Mouse (Mus musculus) adrenal gland, postnatal 36 days (tissue): ENCODE measurements at regions not wholly inside any gene's neighbourhood (a gene's known extent, or its start where the extent isn't known, plus 50 kb on each side); places are given as distances from the start of the nearest gene placed in this dataset.

ENCODE experiments used
- DNase-seq, 2 experiments: peaks; one replicate each; pipeline ENCODE4 v3.0.0; 2021; ENCODE audit warnings: mixed read lengths in 1 of 2

- DNase-seq: no peak
Observed at GRCm38 (mm10) chr12:33715997-33716396, 212.2 kb upstream of the Ferd3l start.

- no peak for DNase-seq
Observed at GRCm38 (mm10) chr12:33717053-33717452, 211.2 kb upstream of the Ferd3l start.

DNA sequence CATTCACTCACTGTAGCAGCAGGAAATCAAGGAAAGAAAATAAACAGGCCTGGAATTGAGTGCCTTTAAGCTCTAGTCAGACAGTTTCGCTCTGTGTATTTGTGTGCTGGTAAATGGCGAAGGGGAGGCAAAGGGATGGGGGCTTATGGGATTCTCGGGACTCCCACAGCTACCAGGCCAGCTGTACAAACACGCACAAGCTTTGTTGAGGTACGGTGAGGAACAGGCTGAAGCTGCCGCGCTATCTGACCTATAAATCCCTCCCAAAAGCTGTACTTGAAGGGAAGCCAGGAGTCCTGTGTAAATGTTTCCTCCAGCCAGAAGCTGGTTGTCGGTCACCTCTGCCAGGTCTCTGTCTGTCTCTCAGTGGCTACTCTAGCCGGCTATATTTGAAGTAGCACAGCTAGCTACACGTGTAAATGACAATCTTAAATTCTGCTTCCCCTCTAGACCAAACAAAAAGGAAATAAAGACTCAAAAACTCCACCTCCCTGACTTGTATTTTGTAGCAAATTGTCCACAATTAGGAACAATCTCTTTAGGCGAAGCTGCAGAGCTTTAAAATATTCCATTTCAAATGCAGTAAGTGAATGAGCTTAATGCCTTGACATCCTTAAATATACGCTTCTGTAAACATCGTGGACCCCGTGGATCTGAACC is 210.5 kb upstream of the Ferd3l start:
- DNase-seq: no peak

- no peak for DNase-seq
Observed at GRCm38 (mm10) chr12:33719063-33719462, 209.2 kb upstream of the Ferd3l start.

GRCm38 (mm10) chr12:33731937-33732336 is 196.3 kb upstream of the Ferd3l start:
- no peak for DNase-seq

DNA sequence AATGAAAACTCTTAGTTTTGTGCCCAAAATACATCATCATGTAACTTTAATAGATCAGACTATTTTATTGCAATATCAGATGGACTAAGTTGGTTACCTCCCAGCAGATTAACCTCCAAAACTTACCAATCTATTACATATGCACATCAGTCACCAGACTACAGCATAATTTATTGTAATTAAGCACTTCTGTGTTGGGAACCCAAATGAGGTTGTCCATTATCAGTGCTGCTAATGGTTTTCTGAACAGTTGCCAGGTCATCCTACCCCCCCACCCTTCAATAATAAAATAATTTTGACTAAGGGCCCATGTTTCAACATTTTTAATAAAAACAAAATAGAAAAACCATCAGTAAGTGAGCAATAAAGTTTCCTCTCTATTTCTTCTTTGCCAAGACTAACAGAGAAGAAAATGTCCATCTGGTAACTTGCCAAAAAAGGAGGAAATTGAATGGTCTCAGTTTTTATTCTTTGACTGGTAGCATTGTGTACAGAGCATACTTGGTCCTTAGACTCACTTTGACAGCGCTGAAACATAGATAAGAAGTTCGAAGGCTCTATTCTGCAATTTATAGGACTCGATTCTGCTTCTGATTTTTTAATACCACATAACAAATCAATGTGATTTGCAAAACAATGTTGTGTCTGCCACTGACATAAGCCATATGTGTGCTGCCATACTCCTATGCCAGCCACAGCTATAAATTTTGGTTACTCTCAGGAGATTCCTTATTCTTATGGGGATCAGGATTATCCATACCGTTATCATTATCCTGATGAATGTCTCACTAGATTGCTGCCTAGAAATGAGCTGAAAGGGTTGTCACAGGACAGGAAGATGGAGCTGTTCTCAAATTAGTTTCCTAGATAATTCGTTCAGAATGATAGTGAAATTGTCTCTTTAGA is 152.4 kb upstream of the Ferd3l start:
- no peak for DNase-seq

DNA sequence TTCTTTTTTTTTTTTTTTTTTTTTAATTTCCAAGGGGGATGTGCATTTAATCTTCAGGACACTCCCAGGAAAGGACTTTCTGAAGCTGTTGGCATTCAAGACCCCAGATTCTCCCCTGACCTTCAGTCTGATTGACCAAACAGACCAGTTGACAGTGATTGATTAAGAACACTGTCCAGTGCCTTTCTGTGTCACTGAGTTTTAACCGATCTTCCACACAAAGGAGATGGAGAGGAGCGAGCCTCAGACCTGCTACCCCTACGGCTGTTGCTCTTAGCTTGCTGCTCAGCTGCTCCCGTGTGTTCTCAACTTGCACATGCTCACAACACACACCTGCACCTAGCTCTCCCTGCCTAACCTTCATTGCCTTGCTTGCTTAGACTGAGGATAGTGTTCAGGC is 149.7 kb upstream of the Ferd3l start:
- no peak for DNase-seq

DNA sequence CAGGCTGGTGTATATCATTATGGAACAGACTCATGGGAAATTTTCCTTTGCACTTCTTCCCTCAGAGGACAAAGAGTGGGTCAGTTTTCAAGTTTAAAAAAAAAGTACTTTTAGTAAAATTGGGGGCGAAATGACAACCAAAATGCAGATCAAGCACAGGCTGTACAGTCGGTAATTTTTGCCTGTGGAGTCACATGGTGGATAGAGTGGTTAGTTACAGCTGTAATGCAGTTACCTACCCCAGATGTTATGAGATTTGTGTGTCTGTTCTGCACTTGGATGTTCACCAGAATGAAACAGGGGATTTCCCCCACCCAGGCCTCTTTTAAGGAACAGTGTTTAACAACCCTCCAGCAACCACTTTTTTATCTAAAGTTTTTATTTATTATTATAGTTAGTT is 148.3 kb upstream of the Ferd3l start:
- no peak for DNase-seq

- DNase-seq: no peak
Observed at GRCm38 (mm10) chr12:33804206-33804791, 123.9 kb upstream of the Ferd3l start.

- no peak for DNase-seq
Observed at GRCm38 (mm10) chr12:33825571-33825970, 102.7 kb upstream of the Ferd3l start.

- DNase-seq: no peak
Observed at GRCm38 (mm10) chr12:33849088-33849487, 79.1 kb upstream of the Ferd3l start.

GRCm38 (mm10) chr12:33851736-33852135 is 76.5 kb upstream of the Ferd3l start:
- no peak for DNase-seq
